Mouse (Mus musculus) intestine, postnatal 0 days (tissue): ENCODE results near the gene Vmn1r64. TPM values are rescaled to one million over a fixed set of nuclear protein-coding genes. Genes with fewer than 3 reads are reported as not detected.
"Not testable (repeated sequence)": the region's sequence is repeated elsewhere in the genome, so short reads cannot be mapped to it uniquely, and the experiment has no call there.

Experiments
- ATAC-seq: fragments of 200-750 bp; cut with Nextera tagmentation; 2 replicates; pipeline ENCODE4 v1.8.0; 2017; ENCODE audit warnings: mild to moderate bottlenecking, moderate TSS enrichment, moderate library complexity
- H3K27ac ChIP-seq: fragments of 300-500 bp; sonication (generic); 2 replicates; pipeline ENCODE4 v1.5.1; 2014; ENCODE audit warnings: mild to moderate bottlenecking, low read depth, low read length, moderate library complexity
- H3K27me3 ChIP-seq: fragments of 300-500 bp; sonication (generic); replicated peaks from 2 replicates; pipeline ENCODE4 v1.6.1; 2014; ENCODE audit warnings: low read length, mixed read lengths; ENCODE audit not compliant: control insufficient read depth, insufficient read depth
- H3K36me3 ChIP-seq: fragments of 300-500 bp; sonication (generic); 2 replicates; pipeline ENCODE4 v1.6.1; 2014; ENCODE audit warnings: mild to moderate bottlenecking, moderate library complexity; ENCODE audit not compliant: control insufficient read depth, insufficient read depth
- H3K4me1 ChIP-seq: fragments of 300-500 bp; sonication (generic); replicated peaks from 2 replicates; pipeline ENCODE4 v1.6.1; 2014; ENCODE audit warnings: antibody characterized with exemption, low read length, mixed read lengths; ENCODE audit not compliant: control insufficient read depth, insufficient read depth
- H3K4me2 ChIP-seq: fragments of 300-500 bp; sonication (generic); replicated peaks from 2 replicates; pipeline ENCODE4 v1.6.1; 2014; ENCODE audit warnings: low read depth, mild to moderate bottlenecking, moderate library complexity
- H3K4me3 ChIP-seq: fragments of 300-500 bp; sonication (generic); 2 replicates; pipeline ENCODE4 v1.5.1; 2014; ENCODE audit warnings: low read depth, low read length
- H3K9ac ChIP-seq: fragments of 300-500 bp; sonication (generic); 2 replicates; pipeline ENCODE4 v1.6.1; 2014; ENCODE audit warnings: mild to moderate bottlenecking, low read depth, low read length
- H3K9me3 ChIP-seq: fragments of 300-500 bp; sonication (generic); 2 replicates; pipeline ENCODE4 v1.6.1; 2016; ENCODE audit warnings: mixed run types; ENCODE audit not compliant: control insufficient read depth
- CTCF ChIP-seq: sonication (generic); IDR thresholded peaks from 2 replicates; pipeline ENCODE4 v1.5.1; 2016; ENCODE audit warnings: low read depth, mild to moderate bottlenecking, control low read depth, antibody characterized with exemption, moderate library complexity
- WGBS: fragments of 180-500 bp; shearing (Covaris S2); extraction: QIAGEN DNeasy Blood & Tissue Kit; methylation state at CpG from one replicate; pipeline ENCODE4 v1.1.7; 2014; 5-methylcytosine and 5-hydroxymethylcytosine counted together
- polyA plus RNA-seq: library from polyadenylated mRNA; unstranded; fragments of >200 nt; fragmentation: Nextera tagmentation; extraction: Ambion mirVana; gene quantifications from 2 replicates; pipeline ENCODE4 v1.2.1, GENCODE M21; 2015

Gene Vmn1r64
- polyA plus RNA-seq: not detected in 2 replicates

GRCm38 (mm10) chr7:5884442-5884841 is at the start of gene Vmn1r64:
TSS of gene Vmn1r64 (minus strand) at chr7:5884542.
- Histone ChIP-seq H3K4me3 (no peak within 1 kb of the TSS), H3K27me3 (no peaks in the 10 kb centered on the region), H3K4me2 (no peak within 1 kb of the TSS), H3K9ac (no peak within 1 kb of the TSS), H3K4me1 (no peaks in the 10 kb centered on the region), H3K27ac (no peak within 1 kb of the TSS), H3K9me3 (no peaks in the 10 kb centered on the region), H3K36me3 (no peaks in the 10 kb centered on the region)
- no peak for ATAC-seq
- TF ChIP-seq CTCF: no peak

- WGBS: 84% methylated on average over 4 of the region's 4 CpGs
- no peaks in the 10 kb centered on the region for H3K4me1 ChIP-seq
- TF ChIP-seq CTCF: no peak
- H3K4me2 ChIP-seq: no peak overlapping the region
- H3K9ac ChIP-seq: no peak overlapping the region
- no peaks in the 10 kb centered on the region for H3K27me3 ChIP-seq
- peaks cover 8% of the 10 kb centered on the region for H3K9me3 ChIP-seq
- no peaks in the 10 kb centered on the region for H3K36me3 ChIP-seq
- H3K27ac ChIP-seq: no peak overlapping the region
- no peak for ATAC-seq
- H3K4me3 ChIP-seq: no peak overlapping the region
These were observed 14.9 kb upstream of the Vmn1r64 start for GRCm38 (mm10) chr7:5899238-5899637.

GRCm38 (mm10) chr7:5897245-5897644 is 12.9 kb upstream of the Vmn1r64 start:
- not testable (repeated sequence) for H3K4me1 ChIP-seq, H3K4me3 ChIP-seq, ATAC-seq, H3K9me3 ChIP-seq, H3K9ac ChIP-seq, H3K27me3 ChIP-seq, H3K36me3 ChIP-seq, H3K27ac ChIP-seq, H3K4me2 ChIP-seq
- whole genome bisulfite sequencing: 69% methylated on average over 2 of the region's 2 CpGs

Other genes with a start within 250 kb of the Vmn1r64 start
- gene Vmn1r62, start 210.9 kb downstream of the Vmn1r64 start, polyA plus RNA-seq: not detected in 2 replicates
- not detected in 2 replicates for gene Vmn1r63, start 79.1 kb downstream of the Vmn1r64 start, polyA plus RNA-seq
- gene Vmn1r65, start 126.5 kb upstream of the Vmn1r64 start, polyA plus RNA-seq: not detected in 2 replicates
- not detected in 2 replicates for gene Nlrp4c, start 160.6 kb upstream of the Vmn1r64 start, polyA plus RNA-seq